ENCODE assay signal across 8 mouse cellular contexts in the genomic region with DNA sequence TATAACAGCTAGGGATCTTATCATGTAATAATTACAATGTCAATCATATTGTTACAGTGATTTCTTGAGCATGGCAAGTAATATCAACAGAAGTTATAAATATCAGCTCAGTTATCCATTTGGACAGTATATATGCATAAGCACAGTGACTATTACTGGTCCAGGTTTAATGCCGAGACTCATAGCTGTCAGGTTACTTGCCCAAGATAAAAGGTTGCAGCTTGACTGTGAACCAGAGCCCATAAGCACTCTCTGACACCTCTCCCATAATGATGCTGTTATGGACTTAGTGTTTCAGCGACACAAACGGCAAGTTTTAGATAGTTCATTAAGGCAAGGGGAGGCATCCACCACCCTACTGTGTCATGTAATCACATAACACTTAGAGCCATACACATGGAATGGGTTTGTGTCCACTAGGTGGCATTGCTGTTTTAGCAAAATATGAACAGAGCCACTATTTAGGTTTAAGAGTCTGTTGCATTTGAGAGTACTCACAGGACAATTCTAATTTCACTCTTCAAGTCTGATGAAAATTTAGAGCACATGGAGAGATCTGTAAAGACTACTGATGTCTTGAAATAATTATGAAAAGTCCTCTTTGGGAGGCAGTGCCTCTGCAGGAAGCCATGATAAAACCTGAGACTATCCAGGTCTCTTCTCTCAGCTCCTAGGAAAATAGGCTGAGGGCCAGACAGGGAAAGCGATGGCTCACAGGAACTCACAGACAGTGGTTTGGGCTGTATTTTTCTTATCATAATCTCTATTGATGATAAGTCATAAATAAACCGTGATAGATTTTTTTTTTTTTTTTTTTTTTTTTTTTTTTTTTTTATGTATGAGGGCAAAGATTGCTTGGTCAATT.
DNase-seq lines count a peak whose midpoint lies in the region; ATAC-seq lines count a peak whose summit lies in the region.

No protein-coding gene starts in this region.

- WGBS in heart, embryonic 10.5 days: 51% methylated on average over 5 of the region's 5 CpGs
- 62% methylated on average over 5 of the region's 5 CpGs for WGBS in midbrain, embryonic 12.5 days

- H3K27ac ChIP-seq in heart, embryonic 10.5 days: no peak overlapping the region
- no peak overlapping the region for H3K27ac ChIP-seq in midbrain, embryonic 12.5 days (replicated peaks)

- no peak overlapping the region for H3K9ac ChIP-seq in midbrain, embryonic 12.5 days (replicated peaks)

- H3K27me3 ChIP-seq in heart, embryonic 10.5 days (ENCODE audit: insufficient read depth, poor library complexity, severe bottlenecking): no peaks in the 10 kb centered on the region
- no peaks in the 10 kb centered on the region for H3K27me3 ChIP-seq in midbrain, embryonic 12.5 days

- DNase-seq in heart, postnatal 10 days: peak; percentile 37 to 56
- no peak for DNase-seq in heart, embryonic 10.5 days (ENCODE audit: low spot score)
- DNase-seq in MEL-GATA-1-ER (ENCODE audit: extremely low read depth, low read depth): peak; percentile 8
- DNase-seq in fibroblast of lung, adult 2 months (ENCODE audit: low read depth): peak; percentile 19
- peak; percentile 14 to 27 for DNase-seq in kidney, postnatal 4 days
- no peak for DNase-seq in gastrocnemius, postnatal 14 days

- H3K4me2 ChIP-seq in midbrain, embryonic 12.5 days (replicated peaks): no peak overlapping the region

- intact Hi-C loops in heart, postnatal 10 days (cut with DNase I): loop anchor here (2.0 kb wide), 1 partner anchor 1370 kb away; no protein-coding TSS in a partner anchor
- intact Hi-C loops in gastrocnemius, postnatal 14 days (cut with DNase I; ENCODE audit: low total_unique reads): no loop called here

- no peaks in the 10 kb centered on the region for H3K9me3 ChIP-seq in heart, embryonic 10.5 days
- H3K9me3 ChIP-seq in midbrain, embryonic 12.5 days: no peaks in the 10 kb centered on the region

- H3K36me3 ChIP-seq in heart, embryonic 10.5 days: no peaks in the 10 kb centered on the region
- H3K36me3 ChIP-seq in midbrain, embryonic 12.5 days: peaks cover 4% of the 10 kb centered on the region; the same call in 1 of the 2 replicates

- ATAC-seq in midbrain, embryonic 12.5 days (ENCODE audit: low FRiP score, low read depth): peak; percentile 87
- ATAC-seq in megakaryocyte-erythroid progenitor cell, adult 5-6 weeks (replicated peaks; ENCODE audit: low FRiP score, low TSS enrichment, poor library complexity, severe bottlenecking): no peak

- H3K4me3 ChIP-seq in heart, embryonic 10.5 days: no peak overlapping the region
- no peak overlapping the region for H3K4me3 ChIP-seq in midbrain, embryonic 12.5 days

- no peaks in the 10 kb centered on the region for H3K4me1 ChIP-seq in heart, embryonic 10.5 days
- no peaks in the 10 kb centered on the region for H3K4me1 ChIP-seq in midbrain, embryonic 12.5 days

Comparison
In these comparisons a context has a peak if more than half of its experiments do, and no peak if none do; other contexts are left out.
1. DNase-seq: peak in heart, postnatal 10 days (2 of 2), MEL-GATA-1-ER (single experiment), fibroblast of lung, adult 2 months (single experiment) and kidney, postnatal 4 days (2 of 2); none in heart, embryonic 10.5 days (single experiment) and gastrocnemius, postnatal 14 days (single experiment).